Mouse (Mus musculus): ENCODE results near the gene Rab15.

DNA sequence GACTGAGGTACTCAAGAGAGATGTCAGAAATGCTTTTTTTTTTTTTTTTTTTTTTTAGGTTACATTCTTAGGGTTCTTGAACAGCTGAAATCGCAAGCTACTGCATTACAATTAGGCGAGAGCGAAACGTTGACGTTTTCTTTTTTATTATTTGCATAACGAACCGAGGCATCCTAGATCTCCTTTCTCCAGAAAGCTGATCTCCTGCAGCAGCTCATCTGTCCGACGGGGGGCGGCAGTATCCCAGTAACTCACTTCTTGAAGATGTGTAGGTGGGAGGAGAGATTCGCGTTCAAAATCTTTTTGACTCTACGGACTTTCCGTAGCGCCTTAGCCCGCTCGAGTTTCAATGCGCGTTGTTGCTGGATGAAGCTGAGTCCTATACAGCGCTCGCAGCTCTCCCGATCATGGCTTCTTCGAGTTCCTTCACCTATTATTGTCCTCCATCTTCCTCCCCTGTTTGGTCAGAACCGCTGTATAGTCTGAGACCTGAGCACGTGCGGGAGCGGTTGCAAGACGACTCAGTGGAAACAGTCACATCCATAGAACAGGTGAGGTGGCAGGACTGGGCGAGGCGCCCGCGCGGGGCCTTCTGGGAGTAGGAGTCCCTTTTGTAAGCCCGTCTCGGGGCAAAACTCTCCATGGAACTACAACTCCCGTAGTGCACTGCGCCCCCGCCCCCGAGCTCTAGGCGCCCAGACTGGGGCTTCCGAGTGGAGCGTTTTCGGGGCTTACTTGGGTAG is 14.6 kb upstream of the Rab15 start:
- TF ChIP-seq E2F4 (IDR thresholded peaks at IDR 0.05; ENCODE audit: insufficient read depth) (peak; percentile 60), POLR2A (IDR thresholded peaks at IDR 0.05; ENCODE audit: insufficient read length, low read depth) (peak; percentile 44), POLR2AphosphoS2 (IDR thresholded peaks at IDR 0.05; ENCODE audit: insufficient read length, low read depth) (peak; percentile 7), USF1 (IDR thresholded peaks at IDR 0.05; ENCODE audit: low read depth) (no peak)

Data from myocyte (in vitro differentiated cells).